Mouse (Mus musculus): ENCODE measurements at regions not wholly inside any gene's neighbourhood (a gene's known extent, or its start where the extent isn't known, plus 50 kb on each side); places are given as distances from the start of the nearest gene placed in this dataset.

DNA sequence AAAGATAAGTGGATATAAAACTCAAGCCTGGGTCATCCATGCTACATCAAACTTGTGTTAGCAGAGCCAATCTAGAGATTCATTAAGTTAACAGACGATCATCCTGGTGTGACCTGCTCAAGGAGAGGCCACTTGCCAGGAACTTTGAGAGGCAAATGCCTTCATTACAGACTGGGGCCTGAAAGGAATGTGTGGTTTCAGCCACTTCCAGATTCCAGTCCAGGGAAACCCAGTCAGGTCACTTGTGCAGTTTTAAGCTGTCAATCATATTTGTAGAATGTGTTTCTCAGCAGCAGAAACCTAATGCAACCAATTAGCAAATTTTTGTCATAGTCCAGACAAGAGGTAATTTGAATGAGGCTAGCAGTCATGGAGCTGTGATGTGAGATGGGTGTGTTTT is 73.4 kb upstream of the Slc4a7 start:
- TF ChIP-seq POLR2A (IDR thresholded peaks at IDR 0.05; ENCODE audit: extremely low read depth, insufficient read depth, low read length) (no peak), CTCF (IDR thresholded peaks at IDR 0.05; ENCODE audit: extremely low read depth, insufficient read depth, low read length) (no peak)
